Mouse (Mus musculus): ENCODE results near the gene Sart1. TPM values are rescaled to one million over a fixed set of nuclear protein-coding genes. Genes with fewer than 3 reads are reported as not detected.
A peak's percentile ranks its signal among the peaks of the same experiment; 100 is the strongest.

Sart1 gene
- polyA plus RNA-seq, 1 experiment, result 15.8 TPM

DNA sequence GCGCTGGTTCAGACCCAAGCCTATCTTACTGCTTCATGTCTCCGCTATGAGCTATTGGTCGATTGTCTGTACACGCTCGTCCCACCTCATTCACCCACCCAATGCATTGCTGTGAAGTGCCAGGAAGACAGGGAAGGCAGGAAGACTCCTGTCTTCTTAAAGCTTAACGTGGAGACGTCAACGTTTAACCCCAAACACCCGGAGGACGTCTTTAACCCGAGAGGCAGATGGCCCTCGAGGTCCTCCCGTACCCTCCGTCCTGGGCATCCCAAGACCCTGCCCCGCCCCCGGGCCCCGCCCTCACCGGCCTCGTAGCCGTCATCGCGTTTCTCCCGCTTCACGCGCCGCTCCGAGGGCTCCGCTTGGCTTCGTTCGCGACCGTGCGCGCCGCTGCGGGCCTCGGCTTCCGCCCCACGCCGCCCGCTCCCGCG lies 477 bp downstream of the Sart1 start:
- Histone ChIP-seq H3K4me1 (ENCODE audit: control insufficient read depth) (peaks cover 53% of the 10 kb centered on the region), H3K9me3 (ENCODE audit: control insufficient read depth, low read length) (no peaks in the 10 kb centered on the region), H3K4me3 (replicated peaks) (peak overlapping the region; percentile 100), H3K36me3 (ENCODE audit: control insufficient read depth) (peaks cover 40% of the 10 kb centered on the region), H3K27me3 (ENCODE audit: control insufficient read depth) (no peaks in the 10 kb centered on the region)
- no peak for TF ChIP-seq TAL1 (IDR thresholded peaks at IDR 0.05; ENCODE audit: low read length)
- no peak for TF ChIP-seq GATA1 (IDR thresholded peaks at IDR 0.05; ENCODE audit: low read length)

- Histone ChIP-seq H3K27me3 (ENCODE audit: control insufficient read depth) (no peaks in the 10 kb centered on the region), H3K4me1 (ENCODE audit: control insufficient read depth) (peaks cover 37% of the 10 kb centered on the region), H3K9me3 (ENCODE audit: control insufficient read depth, low read length) (no peaks in the 10 kb centered on the region), H3K4me3 (replicated peaks) (no peak overlapping the region), H3K36me3 (ENCODE audit: control insufficient read depth) (peaks cover 73% of the 10 kb centered on the region)
- TF ChIP-seq TAL1 (IDR thresholded peaks at IDR 0.05; ENCODE audit: low read length), result no peak
- TF ChIP-seq GATA1 (IDR thresholded peaks at IDR 0.05; ENCODE audit: low read length), result no peak
Measured at GRCm38 (mm10) chr19:5384715-5385114, 3.8 kb downstream of the Sart1 start.

GRCm38 (mm10) chr19:5383326-5383725 lies 5.2 kb downstream of the Sart1 start:
- peaks cover 87% of the 10 kb centered on the region for H3K36me3 ChIP-seq (ENCODE audit: control insufficient read depth)
- no peak overlapping the region for H3K4me3 ChIP-seq (replicated peaks)
- peaks cover 27% of the 10 kb centered on the region for H3K4me1 ChIP-seq (ENCODE audit: control insufficient read depth)
- H3K9me3 ChIP-seq (ENCODE audit: control insufficient read depth, low read length), result no peaks in the 10 kb centered on the region
- TF ChIP-seq TAL1 (IDR thresholded peaks at IDR 0.05; ENCODE audit: low read length) (no peak), GATA1 (IDR thresholded peaks at IDR 0.05; ENCODE audit: low read length) (no peak)
- H3K27me3 ChIP-seq (ENCODE audit: control insufficient read depth), result no peaks in the 10 kb centered on the region

DNA sequence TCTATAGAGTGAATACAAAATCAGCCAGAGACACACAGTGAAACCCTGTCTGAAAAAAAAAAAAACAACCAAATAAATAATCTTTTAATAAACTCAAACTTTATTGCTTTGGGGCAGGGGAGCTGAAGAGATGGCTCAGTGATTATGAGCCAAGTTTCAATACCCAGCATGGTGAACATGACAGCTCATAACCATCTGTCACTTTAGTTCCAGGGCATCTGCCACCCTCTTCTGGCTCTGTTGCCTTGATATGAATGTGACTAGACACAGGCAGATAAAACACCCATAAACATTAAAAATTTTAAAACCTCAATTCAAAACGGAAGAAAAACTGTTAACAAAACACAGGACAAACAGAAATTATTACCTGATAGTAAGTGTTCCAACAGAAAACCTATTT lies 11.1 kb downstream of the Sart1 start:
- TF ChIP-seq GATA1 (IDR thresholded peaks at IDR 0.05; ENCODE audit: low read length), result no peak
- no peak for TF ChIP-seq TAL1 (IDR thresholded peaks at IDR 0.05; ENCODE audit: low read length)
- H3K36me3 ChIP-seq (ENCODE audit: control insufficient read depth), result peaks cover 80% of the 10 kb centered on the region
- no peaks in the 10 kb centered on the region for H3K9me3 ChIP-seq (ENCODE audit: control insufficient read depth, low read length)
- no peaks in the 10 kb centered on the region for H3K27me3 ChIP-seq (ENCODE audit: control insufficient read depth)
- no peak overlapping the region for H3K4me3 ChIP-seq (replicated peaks)
- H3K4me1 ChIP-seq (ENCODE audit: control insufficient read depth), result peaks cover 3% of the 10 kb centered on the region; the same call in 1 of the 2 replicates

GRCm38 (mm10) chr19:5374748-5375147 lies 13.8 kb downstream of the Sart1 start:
- Histone ChIP-seq H3K4me3 (replicated peaks) (no peak overlapping the region), H3K27me3 (ENCODE audit: control insufficient read depth) (no peaks in the 10 kb centered on the region), H3K4me1 (ENCODE audit: control insufficient read depth) (peaks cover 3% of the 10 kb centered on the region; the same call in 1 of the 2 replicates), H3K36me3 (ENCODE audit: control insufficient read depth) (peaks cover 78% of the 10 kb centered on the region), H3K9me3 (ENCODE audit: control insufficient read depth, low read length) (no peaks in the 10 kb centered on the region)
- TF ChIP-seq TAL1 (IDR thresholded peaks at IDR 0.05; ENCODE audit: low read length) (no peak), GATA1 (IDR thresholded peaks at IDR 0.05; ENCODE audit: low read length) (no peak)

DNA sequence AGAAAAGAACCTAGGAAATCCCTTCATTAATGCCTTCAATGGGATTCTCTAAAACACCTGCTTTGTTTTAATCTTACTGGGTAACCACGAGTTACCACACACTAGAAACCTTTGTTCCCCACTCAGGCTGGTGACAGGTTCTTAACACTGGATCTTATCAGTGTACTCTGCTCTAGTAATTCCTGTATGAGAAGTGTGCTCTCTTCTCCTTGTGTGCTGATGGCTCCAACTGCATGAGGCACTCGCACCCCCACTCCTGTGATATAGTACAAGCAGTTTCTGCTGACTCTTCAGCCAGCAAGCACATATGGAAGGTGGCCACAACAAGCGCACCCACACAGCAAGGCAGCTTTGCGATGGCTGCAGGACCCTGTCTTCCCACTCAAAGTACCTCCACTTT lies 14.3 kb downstream of the Sart1 start:
- Histone ChIP-seq H3K9me3 (ENCODE audit: control insufficient read depth, low read length) (no peaks in the 10 kb centered on the region), H3K4me3 (replicated peaks) (no peak overlapping the region), H3K27me3 (ENCODE audit: control insufficient read depth) (no peaks in the 10 kb centered on the region), H3K36me3 (ENCODE audit: control insufficient read depth) (peaks cover 78% of the 10 kb centered on the region), H3K4me1 (ENCODE audit: control insufficient read depth) (peaks cover 3% of the 10 kb centered on the region; the same call in 1 of the 2 replicates)
- no peak for TF ChIP-seq TAL1 (IDR thresholded peaks at IDR 0.05; ENCODE audit: low read length)
- TF ChIP-seq GATA1 (IDR thresholded peaks at IDR 0.05; ENCODE audit: low read length), result no peak

GRCm38 (mm10) chr19:5372724-5373123 lies 15.8 kb downstream of the Sart1 start:
- Histone ChIP-seq H3K9me3 (ENCODE audit: control insufficient read depth, low read length) (no peaks in the 10 kb centered on the region), H3K36me3 (ENCODE audit: control insufficient read depth) (peaks cover 77% of the 10 kb centered on the region), H3K4me3 (replicated peaks) (no peak overlapping the region), H3K27me3 (ENCODE audit: control insufficient read depth) (no peaks in the 10 kb centered on the region), H3K4me1 (ENCODE audit: control insufficient read depth) (peaks cover 11% of the 10 kb centered on the region)
- TF ChIP-seq GATA1 (IDR thresholded peaks at IDR 0.05; ENCODE audit: low read length), result no peak
- TF ChIP-seq TAL1 (IDR thresholded peaks at IDR 0.05; ENCODE audit: low read length), result no peak

DNA sequence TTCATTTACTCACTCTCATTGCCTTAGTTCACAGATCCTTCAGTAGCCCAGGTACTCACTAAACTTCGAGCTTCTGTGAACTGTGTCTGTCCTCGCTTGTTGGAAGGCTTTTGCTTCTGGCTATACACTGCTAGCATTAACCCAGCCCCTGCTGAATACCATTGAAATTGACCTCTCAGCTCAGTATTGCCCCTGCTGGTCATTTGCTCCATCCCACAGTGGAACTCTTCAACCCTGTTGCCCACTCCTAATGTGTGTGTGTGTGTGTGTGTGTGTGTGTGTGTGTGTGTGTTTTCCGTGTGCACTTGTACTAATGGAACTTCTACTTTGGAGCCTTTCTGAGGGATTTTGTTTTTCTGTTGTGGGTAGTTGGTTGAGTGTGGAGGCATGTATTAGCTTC lies 17.6 kb downstream of the Sart1 start:
- H3K36me3 ChIP-seq (ENCODE audit: control insufficient read depth), result peaks cover 63% of the 10 kb centered on the region
- H3K4me1 ChIP-seq (ENCODE audit: control insufficient read depth), result peaks cover 22% of the 10 kb centered on the region
- H3K9me3 ChIP-seq (ENCODE audit: control insufficient read depth, low read length), result no peaks in the 10 kb centered on the region
- TF ChIP-seq TAL1 (IDR thresholded peaks at IDR 0.05; ENCODE audit: low read length) (no peak), GATA1 (IDR thresholded peaks at IDR 0.05; ENCODE audit: low read length) (no peak)
- H3K4me3 ChIP-seq (replicated peaks), result no peak overlapping the region
- no peaks in the 10 kb centered on the region for H3K27me3 ChIP-seq (ENCODE audit: control insufficient read depth)

DNA sequence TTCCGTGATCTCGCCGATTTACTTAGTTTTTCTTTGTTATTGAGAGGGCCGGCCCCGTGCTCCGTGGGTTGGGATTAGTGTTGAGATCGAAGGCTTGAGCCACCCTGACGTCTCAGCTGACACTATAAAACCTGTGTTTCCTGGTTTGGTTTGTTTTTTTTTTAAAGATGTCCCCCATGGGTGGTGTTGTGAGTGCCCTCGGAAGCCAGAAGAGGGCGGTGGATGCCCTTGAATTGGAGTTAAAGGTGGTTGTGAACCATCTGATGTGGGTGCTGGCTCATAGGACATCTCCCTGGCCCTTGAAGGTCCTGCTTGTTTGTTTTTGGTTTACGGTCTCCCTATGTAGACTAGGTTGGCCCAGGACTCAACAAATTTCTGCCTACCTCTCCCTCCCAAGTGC lies 21.0 kb downstream of the Sart1 start:
- H3K4me3 ChIP-seq (replicated peaks), result peak overlapping the region; percentile 87
- TF ChIP-seq GATA1 (IDR thresholded peaks at IDR 0.05; ENCODE audit: low read length) (no peak), TAL1 (IDR thresholded peaks at IDR 0.05; ENCODE audit: low read length) (no peak)
- H3K4me1 ChIP-seq (ENCODE audit: control insufficient read depth), result peaks cover 43% of the 10 kb centered on the region
- H3K27me3 ChIP-seq (ENCODE audit: control insufficient read depth), result no peaks in the 10 kb centered on the region
- peaks cover 69% of the 10 kb centered on the region for H3K36me3 ChIP-seq (ENCODE audit: control insufficient read depth)
- H3K9me3 ChIP-seq (ENCODE audit: control insufficient read depth, low read length), result no peaks in the 10 kb centered on the region

DNA sequence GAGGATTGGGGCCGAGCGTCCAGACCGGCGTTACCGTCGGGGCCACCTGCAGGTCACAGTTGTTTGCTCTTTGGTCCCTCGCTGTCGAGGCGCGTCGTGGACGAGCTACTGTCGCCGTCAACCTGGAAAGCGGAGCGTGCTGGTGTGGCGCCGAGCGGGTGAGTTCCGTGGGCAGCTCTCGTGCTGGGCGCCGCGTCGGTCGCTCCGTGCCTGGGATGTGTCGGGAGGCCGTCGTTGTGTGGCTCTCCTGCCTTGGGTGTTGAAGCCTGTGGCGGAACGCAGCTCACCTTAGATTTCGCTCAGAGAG lies 21.5 kb downstream of the Sart1 start, which contains the start of gene Banf1:
Gene Banf1 (minus strand): TSS at position 116 of the 307 bp plus-strand sequence.
- peaks cover 43% of the 10 kb centered on the region for H3K4me1 ChIP-seq (ENCODE audit: control insufficient read depth)
- no peaks in the 10 kb centered on the region for H3K27me3 ChIP-seq (ENCODE audit: control insufficient read depth)
- peak within 1 kb of the TSS; percentile 87 for H3K4me3 ChIP-seq (replicated peaks)
- TF ChIP-seq TAL1 (IDR thresholded peaks at IDR 0.05; ENCODE audit: low read length) (no peak), GATA1 (IDR thresholded peaks at IDR 0.05; ENCODE audit: low read length) (no peak)
- H3K36me3 ChIP-seq (ENCODE audit: control insufficient read depth), result peaks cover 64% of the 10 kb centered on the region
- H3K9me3 ChIP-seq (ENCODE audit: control insufficient read depth, low read length), result no peaks in the 10 kb centered on the region
